Mouse (Mus musculus) lung, adult 2 months (tissue): ENCODE measurements at regions not wholly inside any gene's neighbourhood (a gene's known extent, or its start where the extent isn't known, plus 50 kb on each side); places are given as distances from the start of the nearest gene placed in this dataset.

Experiments
- DNase-seq: peaks from one replicate; pipeline ENCODE4 v3.0.0; 2022
- H3K4me1 ChIP-seq: fragments of 200-500 bp; 2 replicates; pipeline ENCODE4 v1.6.1; 2011; ENCODE audit warnings: low read length; ENCODE audit not compliant: control insufficient read depth, insufficient read depth
- H3K4me3 ChIP-seq: fragments of 200-500 bp; replicated peaks from 2 replicates; pipeline ENCODE3; 2011; ENCODE audit warnings: low read depth, mild to moderate bottlenecking, control low read depth, low read length; ENCODE audit errors: extremely low read depth
- CTCF ChIP-seq: fragments of 200-500 bp; IDR thresholded peaks from 2 replicates; pipeline ENCODE4 v1.5.1; 2011; ENCODE audit warnings: mild to moderate bottlenecking, low read length, control low read depth; ENCODE audit not compliant: insufficient read depth
- POLR2A ChIP-seq: fragments of 200-500 bp; IDR thresholded peaks from 2 replicates; pipeline ENCODE4 v1.6.1; 2011; ENCODE audit warnings: low read depth, mild to moderate bottlenecking, control low read depth, low read length, borderline replicate concordance; ENCODE audit errors: extremely low read depth
- WGBS: fragments of 180-500 bp; shearing (Covaris S2); methylation state at CpG from one replicate; pipeline ENCODE4 v1.1.7; 2018; 5-methylcytosine and 5-hydroxymethylcytosine counted together

GRCm38 (mm10) chr6:31995977-31996376, 54.1 kb upstream of the 1700012A03Rik start:
- no peak for DNase-seq
- H3K4me1 ChIP-seq: no peaks in the 10 kb centered on the region
- H3K4me3 ChIP-seq: no peak overlapping the region
- no peak for TF ChIP-seq POLR2A
- TF ChIP-seq CTCF: no peak
- 82% methylated on average over 7 of the region's 7 CpGs for WGBS

GRCm38 (mm10) chr6:31995249-31995648, 54.8 kb upstream of the 1700012A03Rik start:
- DNase-seq: no peak
- no peak for TF ChIP-seq POLR2A
- no peak for TF ChIP-seq CTCF
- H3K4me1 ChIP-seq: no peaks in the 10 kb centered on the region
- 69% methylated on average over 4 of the region's 4 CpGs for WGBS
- H3K4me3 ChIP-seq: no peak overlapping the region

GRCm38 (mm10) chr6:31985698-31986097, 64.3 kb upstream of the 1700012A03Rik start:
- TF ChIP-seq CTCF (no peak), POLR2A (no peak)
- 49% methylated on average over 3 of the region's 3 CpGs for WGBS

GRCm38 (mm10) chr6:31976705-31977104, 73.3 kb upstream of the 1700012A03Rik start:
- H3K4me3 ChIP-seq: no peak overlapping the region
- WGBS: 83% methylated on average over 6 of the region's 6 CpGs
- TF ChIP-seq POLR2A (no peak), CTCF (no peak)
- no peaks in the 10 kb centered on the region for H3K4me1 ChIP-seq
- no peak for DNase-seq

More at GRCm38 (mm10) chr6:31985698-31986097, 64.3 kb upstream of the 1700012A03Rik start:
- Histone ChIP-seq H3K4me3 (no peak overlapping the region), H3K4me1 (no peaks in the 10 kb centered on the region)
- DNase-seq: no peak

GRCm38 (mm10) chr6:31948063-31948481, 102.0 kb upstream of the 1700012A03Rik start:
- no peak for TF ChIP-seq CTCF
- TF ChIP-seq POLR2A: no peak
- DNase-seq: no peak
- H3K4me3 ChIP-seq: no peak overlapping the region
- WGBS: 41% methylated on average over 4 of the region's 4 CpGs
- no peaks in the 10 kb centered on the region for H3K4me1 ChIP-seq

DNA sequence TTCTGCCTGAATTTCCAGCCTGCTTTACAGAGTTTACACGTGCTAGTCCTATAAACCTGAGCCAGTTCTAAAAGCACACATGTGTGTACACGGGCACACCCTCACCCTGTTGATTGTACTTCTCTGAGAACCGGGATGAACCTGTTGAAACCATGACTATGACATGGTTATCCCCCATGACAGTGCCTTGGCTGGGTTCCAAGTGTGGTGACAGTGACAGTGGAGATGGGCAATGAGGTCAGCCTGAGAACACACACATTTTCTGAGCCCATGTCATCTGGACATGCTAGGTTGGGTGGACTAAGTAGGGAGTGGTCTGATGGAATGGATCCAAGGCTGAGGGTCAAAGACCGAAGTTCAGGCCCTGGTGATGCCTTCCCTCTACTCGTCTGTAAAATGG, 103.5 kb upstream of the 1700012A03Rik start:
- WGBS: 74% methylated on average over 5 of the region's 5 CpGs
- TF ChIP-seq CTCF: no peak
- no peak for TF ChIP-seq POLR2A
- DNase-seq: no peak
- no peaks in the 10 kb centered on the region for H3K4me1 ChIP-seq
- no peak overlapping the region for H3K4me3 ChIP-seq

DNA sequence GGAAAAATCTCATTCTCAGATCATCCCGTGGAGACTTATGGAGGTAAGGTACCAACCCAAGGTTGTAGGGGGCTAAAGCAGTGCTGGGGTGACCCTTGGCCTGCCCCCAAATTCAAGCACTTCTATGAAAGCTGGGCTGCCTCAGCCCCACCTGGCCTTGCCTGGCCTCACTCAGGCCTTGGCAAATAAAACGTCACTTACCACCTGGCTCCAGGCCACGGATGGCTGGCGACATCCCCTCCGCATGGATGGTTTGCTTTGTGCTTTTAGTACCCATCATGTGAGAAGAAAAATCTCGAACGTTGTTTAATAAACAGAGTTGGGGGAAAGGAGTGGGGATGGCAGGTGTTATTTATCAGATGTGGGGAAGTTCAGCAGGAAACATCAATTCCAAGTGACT, 104.7 kb upstream of the 1700012A03Rik start:
- no peak for DNase-seq
- TF ChIP-seq POLR2A: no peak
- TF ChIP-seq CTCF: no peak
- WGBS: 32% methylated on average over 7 of the region's 7 CpGs
- Histone ChIP-seq H3K4me3 (no peak overlapping the region), H3K4me1 (no peaks in the 10 kb centered on the region)

DNA sequence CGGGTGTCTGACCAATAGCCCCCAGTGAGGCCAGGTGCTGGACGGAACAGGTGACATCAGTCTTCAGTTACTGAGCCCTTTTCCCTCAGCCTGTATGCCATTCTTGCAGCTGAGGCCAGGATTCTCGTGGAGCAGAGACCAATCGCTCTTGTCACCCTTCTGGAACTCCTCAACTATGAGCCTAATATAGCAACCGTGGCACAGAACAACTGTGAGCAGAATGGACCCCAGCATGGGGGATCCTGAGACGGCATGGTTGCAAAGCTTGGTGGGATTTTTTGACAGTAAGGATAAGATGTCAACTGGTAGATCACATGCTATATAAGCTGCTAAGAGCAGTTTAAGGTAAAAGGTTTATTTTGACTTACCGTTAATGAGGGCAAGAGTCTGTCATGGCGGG, 105.5 kb upstream of the 1700012A03Rik start:
- 72% methylated on average over 8 of the region's 8 CpGs for WGBS
- TF ChIP-seq CTCF: no peak
- no peak for TF ChIP-seq POLR2A
- DNase-seq: no peak
- Histone ChIP-seq H3K4me1 (no peaks in the 10 kb centered on the region), H3K4me3 (no peak overlapping the region)

GRCm38 (mm10) chr6:31942696-31943095, 107.3 kb upstream of the 1700012A03Rik start:
- TF ChIP-seq POLR2A: no peak
- TF ChIP-seq CTCF: no peak

DNA sequence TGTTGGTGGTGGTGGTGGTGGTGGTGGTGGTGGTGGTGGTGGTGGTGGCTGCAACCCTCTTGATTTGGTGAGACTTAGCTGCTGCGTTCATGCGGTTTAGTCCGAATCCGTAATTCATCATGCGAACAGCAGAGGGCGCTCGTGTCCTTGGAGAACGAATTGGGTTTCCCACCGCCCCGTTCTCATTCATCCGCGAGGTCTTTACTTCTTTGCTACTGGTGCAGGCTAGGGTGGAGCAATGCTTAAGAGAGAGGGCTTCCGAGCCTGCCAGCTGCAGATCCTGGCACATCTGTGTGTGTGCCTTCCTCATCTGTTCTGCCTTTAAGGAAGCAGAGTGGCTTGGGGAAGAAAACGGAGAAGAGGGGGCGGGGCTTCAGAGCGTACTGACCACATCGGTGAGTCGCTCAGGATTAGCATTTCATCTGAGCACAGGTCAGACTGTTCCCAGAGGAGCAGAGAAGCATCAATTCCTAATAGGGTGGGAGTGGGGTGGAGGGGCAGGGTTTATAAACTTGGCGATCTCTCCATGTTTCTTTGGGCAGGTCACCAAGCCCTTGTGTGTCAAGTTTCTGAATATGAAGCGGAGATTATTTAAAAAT, 111.7 kb upstream of the 1700012A03Rik start:
- WGBS: 5% methylated on average over 20 of the region's 20 CpGs
- TF ChIP-seq POLR2A (no peak), CTCF (peak; percentile 84)
- H3K4me1 ChIP-seq: no peaks in the 10 kb centered on the region
- H3K4me3 ChIP-seq: peak overlapping the region; percentile 58
- DNase-seq: peak; percentile 62

More at GRCm38 (mm10) chr6:31942696-31943095, 107.3 kb upstream of the 1700012A03Rik start:
- no peak overlapping the region for H3K4me3 ChIP-seq
- no peak for DNase-seq
- whole genome bisulfite sequencing: 60% methylated on average over 4 of the region's 4 CpGs
- no peaks in the 10 kb centered on the region for H3K4me1 ChIP-seq
